Mouse (Mus musculus) embryonic stem cell, embryonic (primary cell): ENCODE measurements at regions not wholly inside any gene's neighbourhood (a gene's known extent, or its start where the extent isn't known, plus 50 kb on each side); places are given as distances from the start of the nearest gene placed in this dataset.

Source experiments
- CTCF ChIA-PET, 4 experiments: fragments of 300-600 bp in 2 of 4; fragments of 350-600 bp in 2 of 4; sonication (Branson Sonifier 250); formaldehyde crosslinking; loops; one replicate each; lab custom pipeline; 2022; ENCODE audit warnings: inconsistent platforms in 2 of 4; lab: Charles Lee
- POLR2A ChIA-PET, 4 experiments: fragments of 300-600 bp in 2 of 4; fragments of 350-600 bp in 2 of 4; sonication (Branson Sonifier 250); formaldehyde crosslinking; loops; one replicate each; lab custom pipeline; 2022; ENCODE audit warnings: antibody characterized with exemption in 4 of 4, inconsistent platforms in 1 of 4; lab: Charles Lee

- ChIA-PET POLR2A (interaction anchor here in 1 of 4 experiments (1.1 to 1.7 kb wide), 2 partner anchors 9 to 16 kb away, joined by 4 to 5 read pairs; no protein-coding TSS in a partner anchor), CTCF (interaction anchor here in 1 of 4 experiments (0.6 kb wide), 1 partner anchor 215 kb away, joined by 5 read pairs; no protein-coding TSS in a partner anchor)
Observed at GRCm38 (mm10) chr2:171306000-171306399, 574.4 kb downstream of the Dok5 start.

DNA sequence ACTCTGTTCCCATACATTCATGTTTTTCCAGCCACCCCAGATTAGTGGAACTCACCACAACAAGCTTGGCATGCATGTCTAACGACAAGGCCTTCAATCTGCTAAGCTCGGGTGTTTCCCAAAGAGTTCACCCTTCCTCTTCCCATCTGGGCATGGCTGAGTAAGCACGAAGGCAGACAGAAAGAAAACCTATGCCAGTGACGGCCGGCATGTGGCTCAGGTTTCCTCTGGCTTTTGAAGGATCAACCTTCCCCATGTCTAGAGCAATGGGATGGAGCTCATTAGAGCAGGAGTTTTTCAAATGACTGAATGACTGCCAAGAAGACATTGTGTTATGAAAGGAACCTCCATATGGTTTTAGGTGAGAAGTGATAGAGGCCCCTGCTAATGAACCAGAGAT is 566.9 kb downstream of the Dok5 start:
- CTCF ChIA-PET: interaction anchor here in 3 of 4 experiments (0.6 to 0.7 kb wide), 3 partner anchors 35 to 702 kb away, joined by 3 to 4 read pairs (median 4); no protein-coding TSS in a partner anchor
- POLR2A ChIA-PET: interaction anchor here in 1 of 4 experiments (1.4 kb wide), 1 partner anchor 40 kb away, joined by 3 read pairs; no protein-coding TSS in a partner anchor

- POLR2A ChIA-PET: interaction anchor here in 3 of 4 experiments (0.6 to 1.1 kb wide), 3 partner anchors 16 to 357 kb away, joined by 3 to 8 read pairs (median 3); no protein-coding TSS in a partner anchor
- CTCF ChIA-PET: no interaction called here
Observed at GRCm38 (mm10) chr2:171295603-171296002, 564.0 kb downstream of the Dok5 start.

DNA sequence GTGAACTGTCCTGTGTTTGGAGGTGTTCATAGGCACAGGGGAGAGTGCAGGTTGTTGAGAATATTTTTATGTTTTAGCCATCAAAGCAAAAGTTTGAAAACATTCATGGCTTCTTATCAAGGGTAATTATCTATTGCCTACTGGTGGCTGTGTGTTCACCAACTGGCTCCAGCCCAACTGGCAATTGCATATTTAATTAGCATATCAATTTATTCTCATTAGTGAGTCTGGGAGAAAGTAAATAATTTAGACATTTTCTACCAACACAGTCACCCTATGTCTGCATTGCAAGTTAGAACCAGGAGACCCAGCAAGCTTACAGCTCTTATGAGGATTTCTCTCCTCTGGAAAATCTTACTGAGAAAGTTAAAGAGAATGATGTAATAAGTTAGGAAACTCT is 561.0 kb downstream of the Dok5 start:
- ChIA-PET POLR2A (no interaction called here), CTCF (interaction anchor here in 1 of 4 experiments (0.7 kb wide), 1 partner anchor 454 kb away, joined by 3 read pairs; no protein-coding TSS in a partner anchor)

DNA sequence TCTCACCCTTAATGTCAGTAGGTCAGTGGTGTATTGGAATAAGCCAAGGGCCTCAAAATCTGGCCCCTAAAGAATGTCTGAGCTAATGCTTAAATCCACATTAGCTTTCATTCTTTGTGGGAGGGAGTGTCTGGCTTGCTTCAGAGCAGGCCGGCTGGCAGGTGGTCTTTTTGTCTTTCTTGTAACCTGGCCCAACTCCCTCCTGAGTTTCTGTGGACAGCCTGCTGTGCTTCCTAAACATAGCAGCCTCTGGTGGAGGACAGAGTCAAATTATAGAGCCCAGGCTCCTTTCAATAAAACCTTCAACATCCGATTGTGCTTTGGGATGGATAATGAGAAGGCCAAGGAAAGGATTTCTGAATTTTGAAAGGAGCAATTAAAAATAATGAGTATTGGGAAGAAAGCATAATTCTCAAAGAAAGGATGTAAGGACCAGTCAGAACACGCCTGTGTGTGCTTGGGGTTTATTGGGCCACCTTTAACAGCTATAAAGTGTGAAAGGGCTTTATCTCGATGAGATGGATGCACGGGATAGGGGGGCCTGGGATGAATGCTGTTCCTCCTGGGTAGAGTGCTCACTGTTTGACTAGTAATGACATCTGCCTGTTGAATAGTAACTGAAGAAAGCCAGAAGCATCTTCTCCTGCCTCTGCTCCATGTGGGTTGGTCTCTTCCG is 554.2 kb downstream of the Dok5 start:
- CTCF ChIA-PET: interaction anchor here in 2 of 4 experiments (0.6 to 0.7 kb wide), 2 partner anchors 321 to 930 kb away, joined by 4 read pairs; no protein-coding TSS in a partner anchor
- POLR2A ChIA-PET: interaction anchor here in 2 of 4 experiments (0.7 to 1.4 kb wide), 11 partner anchors 10 to 101 kb away, joined by 3 to 7 read pairs (median 3); no protein-coding TSS in a partner anchor

- ChIA-PET POLR2A (interaction anchor here in 3 of 4 experiments (1.0 to 3.0 kb wide), 9 partner anchors 15 to 159 kb away, joined by 3 to 21 read pairs (median 10); no protein-coding TSS in a partner anchor), CTCF (interaction anchor here in 2 of 4 experiments (0.5 to 0.8 kb wide), 2 partner anchors 127 to 212 kb away, joined by 3 read pairs; no protein-coding TSS in a partner anchor)
Observed at GRCm38 (mm10) chr2:171280132-171280531, 548.5 kb downstream of the Dok5 start.

DNA sequence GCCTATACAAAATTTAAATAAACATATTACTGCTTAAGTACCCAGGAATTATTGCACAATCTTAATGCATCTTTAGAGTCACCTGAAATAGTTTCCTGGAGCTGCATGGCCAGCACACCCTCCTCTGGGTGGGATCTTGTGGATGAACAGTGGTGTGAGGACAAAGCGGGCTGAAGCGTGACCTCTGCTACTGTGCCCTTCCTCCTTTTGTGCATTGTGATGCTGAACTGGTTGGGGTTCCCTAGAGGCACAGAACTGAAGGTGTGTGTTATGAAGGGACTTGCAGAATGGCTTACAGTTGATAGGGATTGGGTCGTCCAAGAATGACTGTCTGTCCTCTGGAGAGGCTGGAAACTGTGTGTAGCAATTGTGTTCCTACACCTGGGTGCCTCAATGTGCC is 547.7 kb downstream of the Dok5 start:
- POLR2A ChIA-PET: interaction anchor here in 3 of 4 experiments (1.0 to 3.0 kb wide), 9 partner anchors 8 to 158 kb away, joined by 3 to 21 read pairs (median 10); no protein-coding TSS in a partner anchor
- CTCF ChIA-PET: no interaction called here

DNA sequence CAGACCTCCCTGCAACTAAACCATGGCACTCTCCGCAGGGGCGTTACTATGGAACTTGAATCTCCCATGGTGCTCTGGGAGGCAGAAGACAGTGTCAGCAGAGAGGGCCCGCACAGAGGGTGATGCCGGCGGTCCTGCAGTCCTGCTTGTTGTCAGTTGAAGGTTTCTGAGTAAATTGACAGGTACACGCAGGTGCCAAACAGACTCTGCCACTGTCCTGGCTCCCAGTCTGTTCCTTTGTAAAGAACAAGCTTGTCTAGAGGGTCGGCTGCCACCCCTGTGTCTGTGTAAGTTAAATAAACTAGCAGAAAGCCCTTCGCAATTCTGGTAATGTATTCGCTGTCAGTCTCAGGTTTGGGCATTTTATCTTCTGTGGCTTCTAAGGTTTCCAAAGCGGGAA is 521.6 kb downstream of the Dok5 start:
- ChIA-PET POLR2A (interaction anchor here in 1 of 4 experiments (1.4 kb wide), 1 partner anchor 22 kb away, joined by 5 read pairs; no protein-coding TSS in a partner anchor), CTCF (no interaction called here)

DNA sequence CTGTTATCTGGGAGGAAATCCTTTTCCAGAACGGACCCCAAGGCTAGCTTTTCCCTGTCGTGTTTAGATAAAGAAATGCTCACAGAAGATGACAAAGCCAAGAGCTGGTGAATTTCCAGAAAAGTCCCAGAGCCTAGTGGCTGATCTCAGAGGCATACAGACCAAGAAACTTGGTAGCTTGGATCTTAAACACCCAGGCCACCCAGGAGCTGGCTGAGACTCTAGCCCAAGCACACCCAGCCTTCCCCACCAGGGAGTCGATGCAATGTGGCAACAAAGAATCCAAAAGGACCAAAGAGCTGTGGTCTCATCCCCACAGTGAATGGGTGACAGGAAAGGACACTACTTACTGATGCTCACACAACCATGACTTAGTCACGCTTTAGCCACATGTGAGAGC is 513.8 kb downstream of the Dok5 start:
- CTCF ChIA-PET: interaction anchor here in 2 of 4 experiments (0.5 to 0.6 kb wide), 2 partner anchors 12 to 118 kb away, joined by 3 read pairs; no protein-coding TSS in a partner anchor
- POLR2A ChIA-PET: interaction anchor here in 2 of 4 experiments (0.9 kb wide), 2 partner anchors 14 kb away, joined by 3 to 4 read pairs; no protein-coding TSS in a partner anchor

DNA sequence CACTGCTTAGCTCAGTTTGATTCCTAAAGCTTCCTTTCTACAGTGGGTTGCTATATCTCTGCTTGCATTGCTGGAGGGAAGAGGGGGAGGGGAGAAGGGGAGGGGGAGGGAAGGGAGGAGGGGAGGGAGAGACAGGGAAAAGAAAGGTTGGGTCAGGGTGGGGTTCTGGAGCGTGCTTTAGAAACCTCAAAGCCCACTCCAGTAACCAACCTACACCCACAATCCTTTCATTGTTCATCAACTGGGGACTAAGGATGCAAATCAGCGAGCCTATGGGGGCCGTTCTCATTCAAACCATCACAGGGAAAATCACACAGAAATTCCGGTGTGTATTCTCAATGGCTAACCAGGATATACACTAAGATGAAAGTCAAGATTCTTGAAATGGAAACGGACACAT is 510.7 kb downstream of the Dok5 start:
- POLR2A ChIA-PET: interaction anchor here in 1 of 4 experiments (0.7 kb wide), 2 partner anchors 19 to 1736 kb away, joined by 4 to 5 read pairs; no protein-coding TSS in a partner anchor
- CTCF ChIA-PET: interaction anchor here in 2 of 4 experiments (0.6 kb wide), 2 partner anchors 20 to 26 kb away, joined by 3 to 4 read pairs; no protein-coding TSS in a partner anchor

DNA sequence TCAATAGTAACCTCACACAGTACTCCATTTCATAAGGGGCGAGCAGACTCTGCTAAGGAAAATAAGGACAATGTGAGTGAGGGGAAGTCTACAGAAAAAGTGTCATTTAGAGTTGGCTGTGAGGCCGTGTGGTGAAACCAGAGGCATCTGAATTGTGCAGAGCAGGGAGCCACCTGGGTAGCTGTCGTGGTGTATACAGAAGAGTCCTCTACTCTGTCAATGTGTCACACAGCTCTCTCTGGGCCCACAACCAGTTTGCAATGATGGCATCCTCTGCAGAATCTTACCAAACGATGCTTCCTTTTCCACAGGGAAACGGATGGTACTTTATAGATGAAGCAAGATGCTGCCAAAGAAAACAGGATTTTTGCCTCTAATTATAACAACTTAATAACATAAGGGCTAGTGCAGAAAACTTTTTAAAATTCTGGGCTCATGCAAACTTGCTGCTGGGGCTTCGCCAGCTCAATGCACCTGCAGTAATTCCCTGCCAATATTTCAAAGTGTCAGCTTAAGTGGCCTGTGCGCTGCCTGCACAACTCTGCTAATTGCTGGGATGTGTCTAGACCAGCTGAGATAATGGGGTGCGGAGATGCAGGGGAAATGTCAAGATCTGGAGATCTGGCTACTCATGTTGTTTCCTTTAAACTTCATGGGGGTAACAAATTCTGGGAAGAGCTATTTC is 505.8 kb downstream of the Dok5 start:
- ChIA-PET CTCF (no interaction called here), POLR2A (interaction anchor here in 1 of 4 experiments (0.6 to 2.1 kb wide), 2 partner anchors 10 to 776 kb away, joined by 4 to 11 read pairs; no protein-coding TSS in a partner anchor)

GRCm38 (mm10) chr2:171232812-171233211 is 501.2 kb downstream of the Dok5 start:
- ChIA-PET CTCF (interaction anchor here in 2 of 4 experiments (0.7 to 0.8 kb wide), 4 partner anchors 14 to 1096 kb away, joined by 4 to 13 read pairs (median 6); no protein-coding TSS in a partner anchor), POLR2A (interaction anchor here in 3 of 4 experiments (0.7 to 2.9 kb wide), 6 partner anchors 12 to 1284 kb away, joined by 3 to 21 read pairs (median 4); no protein-coding TSS in a partner anchor)

- ChIA-PET CTCF (interaction anchor here in 1 of 4 experiments (0.7 to 0.9 kb wide), 3 partner anchors 10 to 319 kb away, joined by 3 to 4 read pairs (median 3); no protein-coding TSS in a partner anchor), POLR2A (interaction anchor here in 3 of 4 experiments (0.7 to 2.9 kb wide), 29 partner anchors 9 to 1573 kb away, joined by 3 to 21 read pairs (median 4); no protein-coding TSS in a partner anchor)
Observed at GRCm38 (mm10) chr2:171231288-171232050, 499.9 kb downstream of the Dok5 start.

DNA sequence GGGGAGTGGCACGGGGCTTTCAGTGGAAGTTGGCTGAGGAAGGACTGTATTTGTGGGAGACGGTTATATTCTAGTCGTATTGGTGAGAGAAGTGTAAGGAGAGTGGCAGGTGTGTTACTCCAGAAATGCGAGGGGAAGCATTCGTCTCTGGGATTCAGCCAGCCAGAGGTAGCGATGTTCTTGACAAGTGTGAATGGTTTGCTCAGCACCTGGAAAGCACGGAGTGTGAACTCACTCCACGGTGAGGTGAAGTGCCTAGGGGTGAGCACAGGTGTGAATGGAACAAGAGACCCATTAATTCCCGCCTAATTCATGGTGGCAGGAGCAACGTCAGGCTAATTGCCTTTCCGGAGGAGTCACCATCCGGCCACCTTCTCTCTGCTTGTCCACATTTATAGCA is 498.9 kb downstream of the Dok5 start:
- CTCF ChIA-PET: no interaction called here
- POLR2A ChIA-PET: interaction anchor here in 3 of 4 experiments (0.6 to 2.9 kb wide), 13 partner anchors 13 to 1683 kb away, joined by 3 to 21 read pairs (median 5); no protein-coding TSS in a partner anchor

DNA sequence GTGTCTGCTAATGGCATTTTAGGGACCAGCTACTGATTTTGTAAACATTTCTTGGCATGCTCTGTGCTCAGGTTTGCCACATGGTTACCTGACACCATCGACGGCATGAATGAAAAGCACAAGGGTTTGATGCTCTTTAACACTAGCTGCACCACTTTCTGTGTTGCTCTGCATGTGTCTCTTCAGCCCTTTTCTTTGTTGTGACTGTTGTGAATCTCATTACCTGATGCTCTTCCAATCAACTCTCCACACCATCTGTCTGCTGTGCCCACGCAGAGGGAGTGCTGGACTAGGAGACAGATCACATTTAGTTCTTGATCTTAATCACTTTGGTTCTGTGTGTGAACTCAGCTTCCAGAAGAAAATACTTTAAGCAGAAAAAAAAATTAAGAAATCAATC is 496.6 kb downstream of the Dok5 start:
- CTCF ChIA-PET: no interaction called here
- POLR2A ChIA-PET: interaction anchor here in 1 of 4 experiments (0.7 kb wide), 1 partner anchor 50 kb away, joined by 4 read pairs; no protein-coding TSS in a partner anchor

DNA sequence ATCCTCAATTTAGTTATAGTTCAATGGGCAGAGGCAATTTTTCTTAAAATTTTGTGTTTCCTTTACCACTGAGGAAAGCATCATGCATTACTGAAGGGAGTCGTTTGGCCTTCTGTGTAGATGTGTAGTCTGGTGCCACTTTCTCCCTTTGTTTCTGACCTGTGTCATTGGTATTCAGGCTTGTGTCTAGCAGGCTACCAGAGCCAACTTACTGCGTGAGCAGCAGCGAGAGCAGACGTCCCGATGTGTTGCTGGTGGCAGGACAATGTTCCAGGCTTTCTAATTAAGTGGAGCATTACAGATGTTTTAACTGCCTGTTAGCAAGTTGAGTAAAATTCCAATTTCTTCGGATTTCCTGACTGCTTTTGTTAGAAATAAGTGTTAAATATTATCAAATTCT is 482.2 kb downstream of the Dok5 start:
- POLR2A ChIA-PET: no interaction called here
- CTCF ChIA-PET: no interaction called here

- ChIA-PET POLR2A (no interaction called here), CTCF (no interaction called here)
Observed at GRCm38 (mm10) chr2:171196472-171196871, 464.9 kb downstream of the Dok5 start.
